Mouse (Mus musculus) MEL (cell line): ENCODE measurements at regions not wholly inside any gene's neighbourhood (a gene's known extent, or its start where the extent isn't known, plus 50 kb on each side); places are given as distances from the start of the nearest gene placed in this dataset.

Experiments
- DNase-seq: peaks from one replicate; pipeline ENCODE4 v3.0.0; 2011; ENCODE audit warnings: low read depth, low spot score
- H3K27ac ChIP-seq: 2 replicates; pipeline ENCODE4 v1.5.1; 2012; ENCODE audit warnings: low read depth, mild to moderate bottlenecking, control low read depth, low read length, moderate library complexity; ENCODE audit not compliant: control insufficient read depth
- H3K27me3 ChIP-seq, 2 experiments: fragments of 150-350 bp in 1 of 2; sonication (generic) in 1 of 2; 2 replicates each; pipeline ENCODE4 v1.6.1; 2012; ENCODE audit warnings: low read length in 2 of 2, mild to moderate bottlenecking in 2 of 2, improper control_type of control experiment in 1 of 2, moderate library complexity in 1 of 2; ENCODE audit not compliant: insufficient read depth in 2 of 2, control insufficient read depth in 1 of 2
- H3K36me3 ChIP-seq, 2 experiments: 2 replicates each; pipeline ENCODE4 v1.6.1; 2012 to 2014; ENCODE audit warnings: low read length in 2 of 2, improper control_type of control experiment in 1 of 2, inconsistent platforms in 1 of 2, mild to moderate bottlenecking in 1 of 2; ENCODE audit not compliant: insufficient read depth in 2 of 2, control insufficient read depth in 1 of 2
- H3K4me1 ChIP-seq, 2 experiments: fragments of 150-350 bp in 1 of 2; sonication (generic) in 1 of 2; 2 replicates each; pipeline ENCODE4 v1.6.1; 2012; ENCODE audit warnings: low read length in 2 of 2, improper control_type of control experiment in 1 of 2, mild to moderate bottlenecking in 1 of 2; ENCODE audit not compliant: insufficient read depth in 2 of 2, control insufficient read depth in 1 of 2
- H3K4me3 ChIP-seq, 2 experiments: fragments of 150-350 bp in 1 of 2; sonication (generic) in 1 of 2; 2 replicates each; pipeline ENCODE4 v1.5.1; 2012; ENCODE audit warnings: low read depth in 2 of 2, low read length in 2 of 2, mild to moderate bottlenecking in 2 of 2, moderate library complexity in 2 of 2, control low read depth in 1 of 2, improper control_type of control experiment in 1 of 2; ENCODE audit not compliant: control insufficient read depth in 1 of 2, insufficient read depth in 1 of 2
- H3K79me2 ChIP-seq: 2 replicates; pipeline ENCODE4 v1.6.1; 2012; ENCODE audit warnings: mild to moderate bottlenecking, low read length, moderate library complexity; ENCODE audit not compliant: control insufficient read depth, poor library complexity, insufficient read depth
- H3K9ac ChIP-seq: 2 replicates; pipeline ENCODE4 v1.6.1; 2012; ENCODE audit warnings: low read depth, mild to moderate bottlenecking, control low read depth, low read length, moderate library complexity; ENCODE audit not compliant: control insufficient read depth, poor library complexity, severe bottlenecking
- H3K9me3 ChIP-seq: fragments of 150-350 bp; sonication (generic); replicated peaks from 2 replicates; pipeline ENCODE4 v1.6.1; 2012; ENCODE audit warnings: mild to moderate bottlenecking, low read length, improper control_type of control experiment, moderate library complexity; ENCODE audit not compliant: insufficient read depth
- BHLHE40 ChIP-seq: IDR thresholded peaks from 2 replicates; pipeline ENCODE4 v1.6.1; 2012; ENCODE audit warnings: low read depth, mild to moderate bottlenecking, inconsistent platforms, low read length, improper control_type of control experiment, borderline replicate concordance
- CHD1 ChIP-seq: IDR thresholded peaks from 2 replicates; pipeline ENCODE4 v1.6.1; 2012; ENCODE audit warnings: low read depth, mild to moderate bottlenecking, inconsistent platforms, low read length, improper control_type of control experiment
- CHD2 ChIP-seq: IDR thresholded peaks from 2 replicates; pipeline ENCODE4 v1.6.1; 2011; ENCODE audit warnings: low read length, improper control_type of control experiment
- CTCF ChIP-seq, 3 experiments: IDR thresholded peaks in 2 of 3; conservative IDR thresholded peaks in 1 of 3; 2 replicates each; pipeline ENCODE4 v1.5.1; 2011 to 2012; ENCODE audit warnings: low read length in 3 of 3, low read depth in 2 of 3, mild to moderate bottlenecking in 2 of 3, improper control_type of control experiment in 1 of 3, inconsistent platforms in 1 of 3, mixed read lengths in 1 of 3, moderate library complexity in 1 of 3; ENCODE audit not compliant: control insufficient read depth in 1 of 3, insufficient read depth in 1 of 3, poor library complexity in 1 of 3, severe bottlenecking in 1 of 3
- E2F4 ChIP-seq: IDR thresholded peaks from 2 replicates; pipeline ENCODE4 v1.6.1; 2011; ENCODE audit warnings: low read depth, low read length, improper control_type of control experiment, borderline replicate concordance
- ELF1 ChIP-seq: IDR thresholded peaks from 2 replicates; pipeline ENCODE4 v1.6.1; 2014; ENCODE audit warnings: low read depth, mild to moderate bottlenecking, inconsistent platforms, low read length, improper control_type of control experiment, moderate library complexity
- EP300 ChIP-seq, 2 experiments: IDR thresholded peaks; 2 replicates each; pipeline ENCODE4 v1.6.1; 2011; ENCODE audit warnings: improper control_type of control experiment in 2 of 2, low read length in 2 of 2, low read depth in 1 of 2, mild to moderate bottlenecking in 1 of 2
- ETS1 ChIP-seq: IDR thresholded peaks from 2 replicates; pipeline ENCODE4 v1.6.1; 2012; ENCODE audit warnings: low read depth, mild to moderate bottlenecking, inconsistent platforms, low read length, improper control_type of control experiment, moderate library complexity
- HCFC1 ChIP-seq: IDR thresholded peaks from 2 replicates; pipeline ENCODE4 v1.6.1; 2012; ENCODE audit warnings: low read depth, mild to moderate bottlenecking, inconsistent platforms, low read length, improper control_type of control experiment, moderate library complexity
- JUND ChIP-seq: IDR thresholded peaks from 2 replicates; pipeline ENCODE4 v1.6.1; 2011; ENCODE audit warnings: low read depth, mild to moderate bottlenecking, improper control_type of control experiment, low read length
- KAT2A ChIP-seq: conservative IDR thresholded peaks from 2 replicates; pipeline ENCODE4 v1.6.1; 2012; ENCODE audit warnings: low read depth, low read length, improper control_type of control experiment, inconsistent platforms
- MAFK ChIP-seq: IDR thresholded peaks from 2 replicates; pipeline ENCODE4 v1.6.1; 2011; ENCODE audit warnings: low read depth, mild to moderate bottlenecking, low read length, improper control_type of control experiment, borderline replicate concordance
- MAZ ChIP-seq: IDR thresholded peaks from 2 replicates; pipeline ENCODE4 v1.6.1; 2012; ENCODE audit warnings: low read depth, mild to moderate bottlenecking, inconsistent platforms, low read length, improper control_type of control experiment
- NELFE ChIP-seq: IDR thresholded peaks from 2 replicates; pipeline ENCODE4 v1.6.1; 2011; ENCODE audit warnings: low read depth, low read length, improper control_type of control experiment
- NRF1 ChIP-seq: IDR thresholded peaks from 2 replicates; pipeline ENCODE4 v1.6.1; 2014; ENCODE audit warnings: low read depth, mild to moderate bottlenecking, inconsistent platforms, low read length, improper control_type of control experiment, moderate library complexity; ENCODE audit not compliant: poor library complexity, insufficient read depth, severe bottlenecking
- POLR2A ChIP-seq, 2 experiments: IDR thresholded peaks; 2 replicates each; pipeline ENCODE4 v1.6.1; 2011 to 2012; ENCODE audit warnings: low read length in 2 of 2, mild to moderate bottlenecking in 2 of 2, control low read depth in 1 of 2, improper control_type of control experiment in 1 of 2, low read depth in 1 of 2, moderate library complexity in 1 of 2; ENCODE audit not compliant: control insufficient read depth in 1 of 2, insufficient read depth in 1 of 2, poor library complexity in 1 of 2
- POLR2AphosphoS2 ChIP-seq: IDR thresholded peaks from 2 replicates; pipeline ENCODE4 v1.6.1; 2011; ENCODE audit warnings: low read length, improper control_type of control experiment
- POLR2AphosphoS5 ChIP-seq: IDR thresholded peaks from 2 replicates; pipeline ENCODE4 v1.6.1; 2012; ENCODE audit warnings: low read depth, borderline replicate concordance, mild to moderate bottlenecking, inconsistent platforms, low read length, moderate library complexity, mixed read lengths
- RAD21 ChIP-seq: IDR thresholded peaks from 2 replicates; pipeline ENCODE4 v1.6.1; 2011; ENCODE audit warnings: mild to moderate bottlenecking, low read depth, low read length, improper control_type of control experiment
- RCOR1 ChIP-seq: IDR thresholded peaks from 2 replicates; pipeline ENCODE4 v1.6.1; 2012; ENCODE audit warnings: low read depth, mild to moderate bottlenecking, inconsistent platforms, low read length, improper control_type of control experiment
- SIN3A ChIP-seq: IDR thresholded peaks from 2 replicates; pipeline ENCODE4 v1.6.1; 2012; ENCODE audit warnings: low read length, improper control_type of control experiment, inconsistent platforms
- SMC3 ChIP-seq: IDR thresholded peaks from 2 replicates; pipeline ENCODE4 v1.6.1; 2011; ENCODE audit warnings: low read depth, low read length, improper control_type of control experiment
- TBP ChIP-seq: IDR thresholded peaks from 2 replicates; pipeline ENCODE4 v1.8.0; 2011; ENCODE audit warnings: low read depth, low read length, improper control_type of control experiment
- UBTF ChIP-seq: IDR thresholded peaks from 2 replicates; pipeline ENCODE4 v1.6.1; 2012; ENCODE audit warnings: low read depth, mild to moderate bottlenecking, inconsistent platforms, low read length, improper control_type of control experiment, moderate library complexity, borderline replicate concordance; ENCODE audit not compliant: insufficient read depth
- USF2 ChIP-seq, 2 experiments: IDR thresholded peaks; 2 replicates each; pipeline ENCODE4 v1.6.1; 2011 to 2012; ENCODE audit warnings: improper control_type of control experiment in 2 of 2, low read length in 2 of 2, borderline replicate concordance in 1 of 2, inconsistent platforms in 1 of 2, low read depth in 1 of 2, mild to moderate bottlenecking in 1 of 2; ENCODE audit not compliant: insufficient read depth in 1 of 2
- ZC3H11A ChIP-seq: IDR thresholded peaks from 2 replicates; pipeline ENCODE4 v1.6.1; 2012; ENCODE audit warnings: low read depth, mild to moderate bottlenecking, inconsistent platforms, low read length, improper control_type of control experiment
- ZKSCAN1 ChIP-seq: IDR thresholded peaks from 2 replicates; pipeline ENCODE4 v1.6.1; 2012; ENCODE audit warnings: low read depth, mild to moderate bottlenecking, inconsistent platforms, low read length, improper control_type of control experiment, moderate library complexity

- no peak for DNase-seq
- no peak overlapping the region for H3K9ac ChIP-seq
- no peaks in the 10 kb centered on the region for H3K79me2 ChIP-seq
- H3K4me3 ChIP-seq = no peak overlapping the region
- TF ChIP-seq KAT2A (no peak), USF2 (IDR thresholded peaks at IDR 0.05; ENCODE audit: borderline replicate concordance in 1 of 2, insufficient read depth in 1 of 2, low read depth in 1 of 2, low read length in 2 of 2) (no peak), ELF1 (no peak), POLR2AphosphoS2 (no peak), CHD1 (no peak), MAFK (no peak), RAD21 (no peak), ZC3H11A (no peak), E2F4 (no peak), SMC3 (no peak), JUND (no peak), POLR2A (IDR thresholded peaks at IDR 0.05; ENCODE audit: control insufficient read depth in 1 of 2, insufficient read depth in 1 of 2, low read depth in 1 of 2, low read length in 2 of 2, poor library complexity in 1 of 2) (no peak), MAZ (no peak), CTCF (IDR thresholded peaks at IDR 0.05 in 2 of 3, conservative IDR thresholded peaks at IDR 0.05 in 1 of 3; ENCODE audit: control insufficient read depth in 1 of 3, insufficient read depth in 1 of 3, low read depth in 2 of 3, low read length in 3 of 3, poor library complexity in 1 of 3, severe bottlenecking in 1 of 3) (no peak)
- H3K27me3 ChIP-seq = no peaks in the 10 kb centered on the region
- no peaks in the 10 kb centered on the region for H3K9me3 ChIP-seq
- no peaks in the 10 kb centered on the region for H3K36me3 ChIP-seq
- H3K4me1 ChIP-seq = no peaks in the 10 kb centered on the region
- no peak overlapping the region for H3K27ac ChIP-seq
These were observed 291.1 kb upstream of the Rtl1 start for GRCm38 (mm10) chr12:109891206-109891605.

- no peak for DNase-seq
- Histone ChIP-seq H3K9me3 (no peaks in the 10 kb centered on the region), H3K27me3 (no peaks in the 10 kb centered on the region)
These were observed 292.7 kb upstream of the Rtl1 start for GRCm38 (mm10) chr12:109892834-109893233.

More at GRCm38 (mm10) chr12:109892834-109893233, 292.7 kb upstream of the Rtl1 start:
- H3K36me3 ChIP-seq = no peaks in the 10 kb centered on the region
- TF ChIP-seq EP300 (IDR thresholded peaks at IDR 0.05; ENCODE audit: low read depth in 1 of 2, low read length in 2 of 2) (no peak), TBP (no peak), RCOR1 (no peak), SMC3 (no peak), POLR2AphosphoS5 (no peak), RAD21 (no peak), ZKSCAN1 (no peak), SIN3A (no peak), JUND (no peak), MAFK (no peak), NRF1 (no peak), HCFC1 (no peak), CHD2 (no peak), E2F4 (no peak), ELF1 (no peak), UBTF (no peak), NELFE (no peak), KAT2A (no peak), BHLHE40 (no peak), ETS1 (no peak)
- H3K27ac ChIP-seq = no peak overlapping the region
- no peak overlapping the region for H3K4me3 ChIP-seq
- H3K79me2 ChIP-seq = no peaks in the 10 kb centered on the region
- H3K4me1 ChIP-seq = no peaks in the 10 kb centered on the region
- H3K9ac ChIP-seq = no peak overlapping the region
